Mouse (Mus musculus) natural killer cell, adult 2 months (primary cell): ENCODE measurements around the gene Vmn2r118.

Source experiments
- DNase-seq, 2 experiments: peaks; one replicate each; pipeline ENCODE4 v3.0.0; 2022; ENCODE audit warnings: low spot score in 2 of 2

The Vmn2r118 gene

DNA sequence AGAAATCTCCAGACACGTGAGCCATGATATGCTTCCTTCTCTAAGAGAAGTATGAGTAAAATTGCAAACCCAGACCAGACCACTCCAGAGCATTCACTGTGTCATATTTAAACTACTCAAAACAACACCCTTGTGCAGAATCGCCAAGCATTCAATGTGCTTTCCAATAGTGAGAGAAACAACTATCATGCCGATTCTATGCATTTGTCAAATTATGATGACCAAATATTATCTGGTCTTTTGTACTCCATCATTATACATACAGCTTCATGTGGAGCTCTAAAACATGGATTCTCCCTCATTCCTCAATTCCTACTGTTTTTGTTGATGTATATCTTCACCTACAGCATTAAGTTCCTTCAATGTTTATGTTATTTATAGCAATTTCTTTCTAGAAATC, at the start of gene Vmn2r118:
TSS of gene Vmn2r118 (minus strand) at position 101 of the 400 bp plus-strand sequence.
- no peak for DNase-seq

GRCm38 (mm10) chr17:55661099-55661498, 36.1 kb upstream of the Vmn2r118 start:
- DNase-seq, result no peak

- no peak for DNase-seq
Observed at GRCm38 (mm10) chr17:55590838-55591237, 34.2 kb downstream of the Vmn2r118 start.

DNA sequence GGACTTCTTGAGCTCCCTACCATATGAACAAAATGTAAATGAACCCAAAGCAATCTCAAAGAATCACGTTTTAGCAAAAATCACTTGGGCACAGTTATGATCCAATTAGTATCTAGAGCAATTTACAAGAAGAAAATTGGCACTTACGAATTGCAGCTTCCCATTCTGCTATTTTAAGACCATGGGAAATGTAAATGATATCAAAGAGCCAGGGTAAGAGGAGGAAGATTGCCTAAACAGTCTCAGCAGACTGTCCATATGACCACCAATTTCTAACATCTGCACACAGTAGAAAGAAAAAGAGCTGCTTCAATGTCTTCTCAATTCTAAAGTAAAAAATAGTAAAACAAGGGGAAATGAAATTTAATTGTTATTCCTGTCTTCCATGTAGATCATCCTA, 63.2 kb downstream of the Vmn2r118 start:
- DNase-seq, result no peak

DNA sequence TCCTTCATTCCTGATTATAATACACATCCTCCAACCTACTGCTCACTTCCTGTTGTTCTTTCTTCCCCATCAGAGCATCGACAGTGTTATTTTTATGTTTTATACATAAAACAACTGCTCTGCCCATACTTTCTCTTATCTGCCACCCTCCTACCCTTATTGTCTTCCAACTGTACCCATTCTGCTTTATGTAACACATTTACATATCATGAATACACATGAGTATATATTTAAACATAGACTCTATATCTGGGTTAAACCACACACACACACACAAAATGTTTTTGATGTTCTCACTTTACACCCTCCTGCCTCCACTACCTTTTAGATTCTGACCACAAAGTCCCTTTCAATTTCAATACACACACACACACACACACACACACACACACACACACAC, 76.5 kb downstream of the Vmn2r118 start:
- DNase-seq, result no peak
